Mouse (Mus musculus): ENCODE measurements around the gene Ldb2. TPM values are rescaled to one million over a fixed set of nuclear protein-coding genes. Genes with fewer than 3 reads are reported as not detected.

Ldb2 gene
- total and polyA plus RNA-seq, 2 experiments from 2014 or later, result 8.0 to 10.6 TPM

DNA sequence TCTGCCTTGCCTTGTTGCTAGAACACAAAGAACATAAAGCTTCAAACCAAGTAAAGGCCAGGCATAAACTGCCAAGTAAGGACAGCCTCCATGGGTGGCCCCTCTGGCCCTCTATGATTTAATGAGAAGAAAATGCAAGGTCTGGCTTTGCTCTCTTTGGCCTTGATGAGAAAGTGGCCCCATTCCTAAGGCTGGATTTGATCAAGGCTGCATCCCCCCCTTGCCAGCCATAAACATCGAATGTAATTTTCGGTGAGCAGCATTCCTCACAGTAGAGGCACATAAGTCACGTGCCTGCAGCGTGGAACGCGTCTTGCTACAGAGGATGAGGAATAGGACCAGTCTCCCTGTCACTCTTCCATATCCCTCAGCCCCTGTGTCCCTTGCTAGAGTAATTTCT is 113.1 kb downstream of the Ldb2 start:
- 84% methylated on average over 6 of the region's 6 CpGs for WGBS
- H3K36me3 ChIP-seq (replicated peaks; ENCODE audit: control insufficient read depth, insufficient read depth, low read length), result no peaks in the 10 kb centered on the region

DNA sequence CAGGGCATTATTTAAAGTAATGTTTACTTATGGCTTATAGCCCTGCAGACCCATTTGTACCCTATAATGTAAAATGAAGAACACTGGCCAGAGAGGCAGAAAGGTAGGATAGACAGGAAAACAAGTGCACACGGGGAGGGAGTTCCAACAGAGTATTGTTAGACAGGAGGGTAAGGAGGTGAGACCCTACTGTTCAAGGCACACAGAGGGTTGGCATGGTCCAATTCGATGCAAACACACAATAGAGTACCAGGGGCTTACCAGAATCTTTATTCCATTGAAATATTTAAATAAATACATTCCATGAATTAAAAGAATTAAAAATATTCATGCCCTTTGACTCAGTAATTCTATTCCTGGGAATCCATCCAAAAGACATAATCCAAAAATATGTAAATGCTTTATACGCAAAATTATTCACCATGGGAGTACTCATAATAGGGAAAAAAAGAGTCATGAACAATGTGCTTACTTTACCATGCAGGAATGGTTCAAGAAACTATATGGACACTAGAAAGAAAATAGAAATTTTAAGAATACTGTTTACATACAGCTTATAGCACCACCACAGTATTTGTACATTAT is 118.3 kb downstream of the Ldb2 start:
- Histone ChIP-seq H3K9ac (replicated peaks; ENCODE audit: low read depth, low read length) (no peak overlapping the region), H3K27me3 (ENCODE audit: control insufficient read depth, insufficient read depth, low read length) (no peaks in the 10 kb centered on the region), H3K36me3 (replicated peaks; ENCODE audit: control insufficient read depth, insufficient read depth, low read length) (no peaks in the 10 kb centered on the region), H3K27ac (ENCODE audit: low read depth) (no peak overlapping the region), H3K4me2 (ENCODE audit: low read depth, low read length) (no peak overlapping the region), H3K4me1 (ENCODE audit: control insufficient read depth, insufficient read depth) (no peaks in the 10 kb centered on the region), H3K9me3 (replicated peaks; ENCODE audit: control insufficient read depth, low read length) (no peaks in the 10 kb centered on the region), H3K4me3 (ENCODE audit: low read depth, low read length) (no peak overlapping the region)
- ATAC-seq (ENCODE audit: insufficient read depth, low read depth), result no peak
- DNase-seq (ENCODE audit: low spot score), result no peak
- no peak for TF ChIP-seq EP300 (IDR thresholded peaks at IDR 0.05; ENCODE audit: low read depth)
- no peak for TF ChIP-seq CTCF (IDR thresholded peaks at IDR 0.05; ENCODE audit: low read depth)
- 67% methylated on average over 3 of the region's 3 CpGs for WGBS

More for the DNA sequence above, 113.1 kb downstream of the Ldb2 start:
- no peak overlapping the region for H3K4me3 ChIP-seq (ENCODE audit: low read depth, low read length)
- H3K4me1 ChIP-seq (ENCODE audit: control insufficient read depth, insufficient read depth), result peaks cover 7% of the 10 kb centered on the region; the same call in 1 of the 2 replicates
- H3K27ac ChIP-seq (ENCODE audit: low read depth), result no peak overlapping the region
- no peak overlapping the region for H3K4me2 ChIP-seq (ENCODE audit: low read depth, low read length)
- DNase-seq (ENCODE audit: low spot score) (no peak), ATAC-seq (ENCODE audit: insufficient read depth, low read depth) (no peak)
- no peaks in the 10 kb centered on the region for H3K27me3 ChIP-seq (ENCODE audit: control insufficient read depth, insufficient read depth, low read length)
- TF ChIP-seq CTCF (IDR thresholded peaks at IDR 0.05; ENCODE audit: low read depth) (no peak), EP300 (IDR thresholded peaks at IDR 0.05; ENCODE audit: low read depth) (no peak)
- no peaks in the 10 kb centered on the region for H3K9me3 ChIP-seq (replicated peaks; ENCODE audit: control insufficient read depth, low read length)
- no peak overlapping the region for H3K9ac ChIP-seq (replicated peaks; ENCODE audit: low read depth, low read length)

DNA sequence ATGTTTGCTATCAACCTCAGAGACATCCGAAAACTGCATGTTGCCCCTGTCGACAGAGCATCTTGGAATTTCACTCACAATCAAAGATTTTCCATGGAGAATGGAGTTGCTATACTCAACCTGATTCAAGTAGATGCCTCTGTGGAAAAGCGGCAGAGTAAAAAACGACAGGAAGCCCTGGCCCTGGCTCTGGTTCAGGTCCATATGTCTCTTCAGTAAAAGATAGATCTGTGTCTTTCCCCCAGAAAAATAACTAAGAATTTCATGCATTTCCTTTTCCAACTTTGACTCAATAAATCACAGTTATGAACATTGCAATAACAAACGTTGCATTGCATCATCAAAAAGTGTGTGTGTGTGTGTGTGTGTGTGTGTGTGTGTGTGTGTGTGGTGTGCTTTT is 121.7 kb downstream of the Ldb2 start:
- ATAC-seq (ENCODE audit: insufficient read depth, low read depth) (no peak), DNase-seq (ENCODE audit: low spot score) (no peak)
- no peaks in the 10 kb centered on the region for H3K36me3 ChIP-seq (replicated peaks; ENCODE audit: control insufficient read depth, insufficient read depth, low read length)
- no peaks in the 10 kb centered on the region for H3K4me1 ChIP-seq (ENCODE audit: control insufficient read depth, insufficient read depth)
- H3K27me3 ChIP-seq (ENCODE audit: control insufficient read depth, insufficient read depth, low read length), result no peaks in the 10 kb centered on the region
- no peak for TF ChIP-seq EP300 (IDR thresholded peaks at IDR 0.05; ENCODE audit: low read depth)
- H3K4me2 ChIP-seq (ENCODE audit: low read depth, low read length), result no peak overlapping the region
- WGBS, result 55% methylated on average over 5 of the region's 5 CpGs
- H3K27ac ChIP-seq (ENCODE audit: low read depth), result no peak overlapping the region
- no peaks in the 10 kb centered on the region for H3K9me3 ChIP-seq (replicated peaks; ENCODE audit: control insufficient read depth, low read length)
- H3K4me3 ChIP-seq (ENCODE audit: low read depth, low read length), result no peak overlapping the region
- H3K9ac ChIP-seq (replicated peaks; ENCODE audit: low read depth, low read length), result no peak overlapping the region

DNA sequence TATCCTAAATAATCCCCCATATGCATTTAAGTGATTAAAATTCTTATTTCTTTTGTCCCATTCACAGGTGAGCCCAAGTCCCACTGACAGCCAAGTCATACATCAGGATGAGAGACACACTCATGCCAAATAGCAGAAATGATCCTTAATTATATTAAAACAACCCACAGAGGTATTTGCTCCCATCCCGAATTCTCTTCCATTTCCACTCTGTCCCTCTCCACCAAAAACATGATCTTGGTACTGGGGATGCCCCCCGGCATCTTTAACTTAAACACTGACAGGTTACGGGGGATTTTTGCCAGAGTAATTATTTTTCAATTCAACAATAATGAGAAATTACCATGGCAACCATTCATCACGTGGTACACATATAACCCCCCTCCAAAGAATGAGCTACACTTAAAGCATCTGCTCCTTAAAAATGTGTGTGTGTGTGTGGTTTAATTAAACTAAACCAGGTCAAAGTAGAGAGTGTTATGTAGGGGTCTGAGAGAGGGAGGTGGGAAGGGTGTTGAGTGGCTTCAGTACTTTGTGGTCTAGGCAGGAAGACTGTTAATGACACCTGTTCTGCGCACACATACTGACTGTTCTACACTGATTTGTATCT is 123.2 kb downstream of the Ldb2 start:
- H3K4me2 ChIP-seq (ENCODE audit: low read depth, low read length), result no peak overlapping the region
- TF ChIP-seq CTCF (IDR thresholded peaks at IDR 0.05; ENCODE audit: low read depth) (no peak), EP300 (IDR thresholded peaks at IDR 0.05; ENCODE audit: low read depth) (no peak)
- H3K4me1 ChIP-seq (ENCODE audit: control insufficient read depth, insufficient read depth), result no peaks in the 10 kb centered on the region
- no peak for DNase-seq (ENCODE audit: low spot score)
- H3K27me3 ChIP-seq (ENCODE audit: control insufficient read depth, insufficient read depth, low read length), result no peaks in the 10 kb centered on the region
- H3K4me3 ChIP-seq (ENCODE audit: low read depth, low read length), result no peak overlapping the region
- no peaks in the 10 kb centered on the region for H3K9me3 ChIP-seq (replicated peaks; ENCODE audit: control insufficient read depth, low read length)
- no peak overlapping the region for H3K27ac ChIP-seq (ENCODE audit: low read depth)
- no peaks in the 10 kb centered on the region for H3K36me3 ChIP-seq (replicated peaks; ENCODE audit: control insufficient read depth, insufficient read depth, low read length)
- no peak overlapping the region for H3K9ac ChIP-seq (replicated peaks; ENCODE audit: low read depth, low read length)
- 82% methylated on average over 5 of the region's 5 CpGs for WGBS
- no peak for ATAC-seq (ENCODE audit: insufficient read depth, low read depth)

DNA sequence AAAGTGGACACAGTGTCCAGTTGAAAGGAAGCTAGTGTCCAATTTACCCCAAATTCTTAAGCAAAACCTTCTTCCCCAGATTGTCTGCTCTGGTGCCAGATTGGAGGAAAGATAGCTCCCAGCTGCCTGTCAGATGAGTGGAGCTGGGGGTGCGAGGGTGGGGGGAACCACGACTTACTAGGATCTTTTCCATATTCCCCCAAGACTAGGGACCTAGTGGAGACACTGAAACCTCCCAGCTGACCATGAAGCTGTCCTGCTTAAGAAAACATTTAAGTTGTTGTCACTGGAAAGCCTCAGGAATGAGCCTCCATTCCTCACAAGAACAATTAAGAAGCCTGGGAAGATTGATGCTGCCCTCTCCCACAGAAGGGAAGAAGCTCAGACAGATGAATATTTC is 129.1 kb downstream of the Ldb2 start:
- Histone ChIP-seq H3K27ac (ENCODE audit: low read depth) (no peak overlapping the region), H3K4me1 (ENCODE audit: control insufficient read depth, insufficient read depth) (no peaks in the 10 kb centered on the region), H3K27me3 (ENCODE audit: control insufficient read depth, insufficient read depth, low read length) (no peaks in the 10 kb centered on the region), H3K4me3 (ENCODE audit: low read depth, low read length) (no peak overlapping the region), H3K36me3 (replicated peaks; ENCODE audit: control insufficient read depth, insufficient read depth, low read length) (no peaks in the 10 kb centered on the region), H3K9ac (replicated peaks; ENCODE audit: low read depth, low read length) (no peak overlapping the region), H3K4me2 (ENCODE audit: low read depth, low read length) (no peak overlapping the region), H3K9me3 (replicated peaks; ENCODE audit: control insufficient read depth, low read length) (no peaks in the 10 kb centered on the region)
- ATAC-seq (ENCODE audit: insufficient read depth, low read depth) (no peak), DNase-seq (ENCODE audit: low spot score) (no peak)
- 24% methylated on average over 2 of the region's 2 CpGs for WGBS
- TF ChIP-seq EP300 (IDR thresholded peaks at IDR 0.05; ENCODE audit: low read depth), result no peak
- no peak for TF ChIP-seq CTCF (IDR thresholded peaks at IDR 0.05; ENCODE audit: low read depth)

DNA sequence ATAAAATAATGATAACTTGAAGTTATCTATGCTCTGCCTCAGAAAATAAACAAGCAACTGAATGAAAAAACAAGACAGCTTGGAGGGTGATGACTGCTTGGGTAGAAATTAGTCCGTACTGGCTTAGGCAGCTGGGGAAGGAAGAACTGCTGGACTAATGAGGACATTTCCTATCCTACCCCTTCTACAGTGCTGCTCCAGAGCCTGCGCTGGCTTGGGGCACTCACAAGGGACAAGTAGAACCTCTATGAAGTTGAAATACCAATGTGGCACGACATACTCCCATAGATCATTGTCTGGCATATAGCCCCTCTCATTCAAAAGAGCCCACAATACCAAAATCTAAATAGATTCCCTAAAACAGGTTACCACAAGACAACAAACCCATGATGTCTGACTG is 131.6 kb downstream of the Ldb2 start:
- Histone ChIP-seq H3K36me3 (replicated peaks; ENCODE audit: control insufficient read depth, insufficient read depth, low read length) (no peaks in the 10 kb centered on the region), H3K9ac (replicated peaks; ENCODE audit: low read depth, low read length) (no peak overlapping the region), H3K27ac (ENCODE audit: low read depth) (no peak overlapping the region), H3K27me3 (ENCODE audit: control insufficient read depth, insufficient read depth, low read length) (no peaks in the 10 kb centered on the region), H3K9me3 (replicated peaks; ENCODE audit: control insufficient read depth, low read length) (no peaks in the 10 kb centered on the region), H3K4me1 (ENCODE audit: control insufficient read depth, insufficient read depth) (no peaks in the 10 kb centered on the region), H3K4me2 (ENCODE audit: low read depth, low read length) (no peak overlapping the region), H3K4me3 (ENCODE audit: low read depth, low read length) (no peak overlapping the region)
- 56% methylated on average over 3 of the region's 3 CpGs for WGBS
- DNase-seq (ENCODE audit: low spot score) (no peak), ATAC-seq (ENCODE audit: insufficient read depth, low read depth) (no peak)
- TF ChIP-seq EP300 (IDR thresholded peaks at IDR 0.05; ENCODE audit: low read depth) (no peak), CTCF (IDR thresholded peaks at IDR 0.05; ENCODE audit: low read depth) (no peak)
